Mouse (Mus musculus): Measurements from ENCODE around the gene Ugt1a7c. TPM values are rescaled to one million over a fixed set of nuclear protein-coding genes. Genes with fewer than 3 reads are reported as not detected.
A peak's percentile ranks its signal among the peaks of the same experiment; 100 is the strongest.
"Not testable (repeated sequence)": the region's sequence is repeated elsewhere in the genome, so short reads cannot be mapped to it uniquely, and the experiment has no call there.

Gene Ugt1a7c
- total RNA-seq, 1 experiment from 2014 or later = 0.61 TPM

- no peak for DNase-seq
Measured at GRCm38 (mm10) chr1:88197443-88197842, 102.6 kb downstream of the Ugt1a7c start.

- no peak for DNase-seq
Measured at GRCm38 (mm10) chr1:88199996-88200395, 105.1 kb downstream of the Ugt1a7c start.

- DNase-seq = no peak
Measured at GRCm38 (mm10) chr1:88200456-88200855, 105.6 kb downstream of the Ugt1a7c start, which contains the start of gene Ugt1a2. Gene Ugt1a2 (plus strand): TSS chr1:88200601.

DNA sequence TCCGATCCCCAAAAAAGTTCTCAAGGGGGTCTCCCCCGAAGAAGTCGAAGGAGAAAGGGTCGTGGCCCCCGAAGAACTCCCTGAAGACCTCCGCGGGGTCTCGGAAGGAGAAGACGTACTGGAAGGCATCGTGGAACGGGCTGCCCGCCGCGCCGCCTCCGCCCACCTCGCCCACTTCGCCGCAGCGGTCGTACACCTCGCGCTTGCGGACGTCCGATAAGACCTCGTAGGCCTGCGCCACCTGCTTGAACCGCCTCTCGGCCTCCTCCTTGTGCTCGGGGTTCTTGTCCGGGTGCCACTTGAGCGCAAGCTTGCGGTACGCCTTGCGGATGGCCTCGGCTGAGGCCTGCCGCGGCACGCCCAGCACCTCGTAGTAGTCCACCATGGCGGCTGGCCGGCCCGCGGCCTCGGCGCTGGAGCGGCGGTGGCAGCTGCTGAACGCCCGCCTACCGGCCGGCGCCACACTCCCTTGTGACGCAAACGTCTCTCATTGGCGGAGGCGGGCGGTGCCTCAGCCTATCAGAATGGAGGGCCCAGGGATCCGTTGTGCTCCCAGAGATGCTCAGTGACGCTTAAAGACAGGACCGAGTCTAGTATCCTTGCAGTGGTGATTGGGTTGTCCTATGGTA, 110.5 kb downstream of the Ugt1a7c start, which contains the start of gene Dnajb3:
Gene Dnajb3 (minus strand): TSS at position 489 of the 629 bp plus-strand sequence.
- DNase-seq = peak; percentile 81

DNA sequence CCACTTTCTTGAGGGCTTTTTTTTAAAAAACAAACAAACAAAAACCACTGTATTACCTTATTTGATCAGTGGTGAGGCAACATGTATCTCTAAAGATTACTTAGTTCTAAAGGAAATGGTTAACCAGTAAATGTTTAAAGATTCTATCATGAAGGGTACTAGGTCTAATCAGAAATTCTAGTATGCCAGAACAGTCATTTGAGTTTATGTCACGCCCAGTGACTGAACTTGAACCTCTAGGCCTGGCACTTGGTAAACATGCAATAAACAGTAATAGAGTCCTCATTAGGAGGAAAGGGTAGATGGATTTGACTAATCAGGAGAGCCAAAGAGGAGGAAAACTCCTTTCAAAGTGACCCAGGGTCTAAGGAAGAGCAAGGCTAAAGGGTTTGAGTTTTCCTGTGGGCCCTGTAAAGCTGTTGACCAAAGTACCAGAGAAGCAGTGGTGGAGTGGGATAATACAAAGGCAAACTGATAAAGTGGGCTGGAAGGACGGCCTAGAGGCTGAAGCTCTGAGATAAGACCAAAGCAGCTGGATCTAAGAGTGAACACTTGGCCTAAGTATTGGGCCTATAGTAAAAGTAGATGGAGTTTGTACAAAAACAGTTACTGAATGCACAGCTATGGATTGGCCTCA, 112.1 kb downstream of the Ugt1a7c start:
- no peak for DNase-seq

DNA sequence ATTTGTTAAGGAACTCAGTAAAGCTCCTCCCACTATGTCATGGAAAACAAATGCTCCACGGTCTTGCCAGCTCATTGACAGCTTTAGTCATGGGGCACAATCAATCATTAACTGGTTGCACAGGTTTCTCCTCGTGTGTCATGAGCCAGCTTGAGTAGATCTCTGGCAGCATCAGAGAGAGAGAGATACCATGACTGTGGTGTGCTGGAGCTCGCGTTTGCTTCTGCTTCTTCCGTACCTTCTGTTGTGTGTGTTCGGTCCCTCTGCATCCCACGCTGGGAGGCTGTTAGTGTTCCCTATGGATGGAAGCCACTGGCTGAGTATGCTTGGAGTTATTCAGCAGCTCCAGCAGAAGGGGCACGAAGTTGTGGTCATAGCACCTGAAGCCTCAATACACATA, 117.0 kb downstream of the Ugt1a7c start, which contains the start of gene Ugt1a1:
Gene Ugt1a1 (plus strand): TSS at position 148 of the 400 bp plus-strand sequence.
- no peak for DNase-seq

DNA sequence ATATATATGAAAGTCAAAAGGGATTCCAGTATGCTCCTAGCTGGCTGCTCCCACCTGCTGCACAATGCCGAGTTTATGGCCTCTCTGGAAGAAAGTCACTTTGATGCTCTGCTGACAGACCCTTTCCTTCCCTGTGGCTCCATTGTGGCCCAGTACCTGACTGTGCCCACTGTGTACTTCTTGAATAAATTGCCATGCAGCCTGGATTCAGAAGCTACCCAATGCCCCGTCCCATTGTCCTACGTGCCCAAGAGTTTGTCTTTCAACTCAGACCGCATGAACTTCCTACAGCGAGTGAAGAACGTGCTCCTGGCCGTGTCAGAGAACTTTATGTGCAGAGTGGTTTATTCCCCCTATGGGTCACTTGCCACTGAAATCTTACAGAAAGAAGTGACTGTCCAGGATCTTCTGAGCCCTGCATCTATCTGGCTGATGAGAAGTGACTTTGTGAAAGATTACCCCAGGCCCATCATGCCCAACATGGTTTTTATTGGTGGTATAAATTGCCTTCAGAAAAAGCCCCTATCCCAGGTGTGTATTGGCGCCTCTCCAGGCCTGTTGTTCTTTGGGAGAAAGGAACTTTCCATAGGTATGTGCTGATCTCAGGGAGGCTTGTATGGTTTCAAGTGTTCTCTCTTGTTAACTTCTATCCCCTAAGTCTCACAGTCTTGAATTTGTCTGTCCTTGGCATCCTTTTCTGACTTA, 117.6 kb downstream of the Ugt1a7c start:
- DNase-seq = no peak

DNA sequence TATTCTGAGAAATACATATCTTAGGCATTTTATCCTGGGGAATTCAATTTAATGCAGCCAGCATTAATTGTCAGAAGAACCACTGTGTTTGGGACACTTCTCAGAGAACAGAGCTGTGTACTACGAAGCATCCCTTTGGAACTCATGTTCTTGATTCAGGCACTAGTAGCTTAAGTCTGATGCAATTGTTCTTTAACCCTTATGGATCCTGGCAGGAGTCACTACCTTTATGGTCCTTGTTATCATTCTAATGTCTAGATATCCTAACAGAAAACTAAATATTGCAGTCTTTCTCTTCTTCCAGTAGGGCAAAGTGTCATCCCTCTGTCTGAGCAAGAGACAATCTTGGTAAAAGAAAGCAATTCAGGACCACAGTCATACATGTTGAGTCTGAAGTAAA, 118.2 kb downstream of the Ugt1a7c start:
- no peak for DNase-seq

- no peak for DNase-seq
Measured at GRCm38 (mm10) chr1:88213766-88214461, 119.1 kb downstream of the Ugt1a7c start.

DNA sequence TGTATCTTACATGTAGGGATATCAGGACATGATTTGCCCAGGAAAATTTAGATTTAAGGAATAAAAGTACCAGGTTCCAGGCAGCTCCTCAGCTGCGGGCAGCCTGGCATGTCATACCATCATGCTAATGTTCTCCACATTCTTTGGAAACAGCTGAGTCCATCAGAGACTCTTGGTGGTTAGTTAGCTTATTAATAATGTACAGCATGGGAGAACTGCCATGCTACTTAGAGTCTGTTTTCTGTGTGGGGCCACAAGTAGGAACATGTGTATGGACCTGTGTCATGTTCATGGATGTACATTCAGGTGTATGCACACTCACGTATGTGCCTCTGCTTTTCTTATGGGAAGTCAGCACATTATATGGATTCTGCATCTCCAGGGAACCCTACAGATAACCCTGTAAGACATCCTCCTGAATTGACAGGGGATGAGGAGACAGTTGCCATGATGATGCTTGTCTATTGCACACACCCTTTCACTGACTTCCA, 119.6 kb downstream of the Ugt1a7c start:
- no peak for DNase-seq

GRCm38 (mm10) chr1:88215466-88216380, 120.9 kb downstream of the Ugt1a7c start:
- DNase-seq = no peak

GRCm38 (mm10) chr1:88216551-88216950, 121.7 kb downstream of the Ugt1a7c start:
- no peak for DNase-seq

DNA sequence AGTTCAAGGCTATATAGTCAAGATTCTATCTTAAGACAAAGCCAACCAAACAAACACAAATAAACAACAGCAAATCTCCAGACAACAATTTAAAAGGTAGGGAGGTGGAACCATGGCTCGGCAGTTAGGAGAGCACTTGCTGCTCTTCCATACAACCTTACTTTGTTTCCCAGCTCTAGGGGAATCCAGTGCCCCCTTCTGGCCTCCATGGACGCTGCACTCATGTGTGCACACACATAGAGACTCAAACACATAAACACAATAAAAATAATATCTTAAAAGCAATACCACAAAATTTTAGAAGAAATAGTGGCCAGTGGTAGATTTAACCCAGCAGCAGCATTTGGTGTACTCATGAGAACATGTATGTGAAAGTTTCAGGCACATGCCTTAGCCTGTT, 122.3 kb downstream of the Ugt1a7c start:
- DNase-seq = no peak

DNA sequence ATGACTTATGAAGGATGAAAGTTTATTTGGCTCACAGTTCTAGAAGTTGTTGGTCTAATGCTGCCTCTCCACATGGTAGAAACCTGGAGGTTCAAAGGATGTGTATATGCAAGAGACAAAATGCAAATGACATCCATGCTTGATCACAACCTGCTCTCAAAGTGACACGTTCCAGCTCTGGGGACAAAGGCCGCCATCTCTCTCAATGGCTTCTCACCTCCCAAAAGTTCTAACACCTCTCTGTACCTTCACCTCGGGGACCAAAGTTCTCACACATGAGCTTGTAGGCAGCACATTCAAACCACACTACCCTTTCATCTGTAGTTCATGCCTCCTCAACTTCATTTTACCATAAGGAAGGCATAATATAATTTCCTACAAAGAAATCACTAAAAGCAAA, 122.7 kb downstream of the Ugt1a7c start:
- no peak for DNase-seq

- DNase-seq = no peak
Measured at GRCm38 (mm10) chr1:88218051-88218450, 123.2 kb downstream of the Ugt1a7c start.

DNA sequence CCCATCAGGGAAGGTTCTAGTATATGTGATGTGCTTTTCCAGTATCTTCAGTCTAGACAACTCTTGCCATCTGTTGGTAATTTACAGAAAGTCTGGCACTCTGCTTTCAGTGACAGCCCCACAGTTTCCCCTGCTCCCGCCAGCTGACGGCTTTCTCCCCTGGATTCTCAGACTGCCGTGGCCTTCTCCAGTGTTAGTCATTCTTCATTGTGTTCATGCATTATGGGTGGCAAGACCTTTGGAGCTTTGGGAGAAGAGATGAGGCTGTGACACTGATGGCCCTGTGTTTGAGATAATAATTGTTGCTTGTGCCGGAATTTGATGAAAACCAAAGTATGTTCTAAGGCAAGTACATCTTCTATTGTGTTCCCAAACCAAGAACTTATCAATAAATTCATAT, 123.7 kb downstream of the Ugt1a7c start:
- DNase-seq = no peak

GRCm38 (mm10) chr1:88219054-88219453, 124.2 kb downstream of the Ugt1a7c start:
- no peak for DNase-seq

DNA sequence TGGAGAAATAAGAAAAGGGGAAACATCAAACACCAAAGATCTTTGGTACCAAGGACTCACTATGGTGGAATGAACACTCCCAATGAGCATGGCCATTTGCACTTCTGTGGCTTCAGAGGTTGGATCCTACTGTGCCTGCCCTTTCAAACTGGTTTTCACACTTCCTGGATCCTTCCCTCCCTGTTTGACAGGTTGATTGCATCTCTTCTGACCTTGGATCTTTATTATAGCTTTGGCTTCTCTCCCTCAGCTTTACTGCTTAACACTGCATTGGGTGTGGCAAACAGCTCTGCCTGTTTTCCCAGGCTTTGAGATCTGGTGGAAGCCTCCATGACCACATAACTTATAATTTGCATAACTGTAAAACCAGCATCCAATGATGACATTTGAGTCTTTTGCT, 125.5 kb downstream of the Ugt1a7c start:
- no peak for DNase-seq

- no peak for DNase-seq
Measured at GRCm38 (mm10) chr1:88222216-88222615, 127.4 kb downstream of the Ugt1a7c start.

- not testable (repeated sequence) for DNase-seq
Measured at GRCm38 (mm10) chr1:88223011-88223515, 128.2 kb downstream of the Ugt1a7c start.

GRCm38 (mm10) chr1:88223591-88223990, 128.7 kb downstream of the Ugt1a7c start:
- DNase-seq = no peak
